Mouse (Mus musculus) v-Abl transformed pro-B cells (cell line): ENCODE data around the gene Cdpf1.
"Not testable (repeated sequence)": the region's sequence is repeated elsewhere in the genome, so short reads cannot be mapped to it uniquely, and the experiment has no call there.

Source experiments
- in situ Hi-C, 2 experiments: fragments of 400-800 bp; cut with MboI; formaldehyde crosslinking; loops; one replicate each; pipeline ENCODE4 v1.15.1; 2025; ENCODE audit not compliant: unreplicated experiment in 2 of 2

The Cdpf1 gene

GRCm38 (mm10) chr15:85809091-85809490 lies 2.4 kb downstream of the Cdpf1 start:
- in situ Hi-C loops, result no loop called here

GRCm38 (mm10) chr15:85808434-85808833 lies 3.1 kb downstream of the Cdpf1 start:
- in situ Hi-C loops, result no loop called here

- in situ Hi-C loops, result no loop called here
Measured at GRCm38 (mm10) chr15:85808031-85808430, 3.5 kb downstream of the Cdpf1 start.

- in situ Hi-C loops, result no loop called here
Measured at GRCm38 (mm10) chr15:85807404-85807803, 4.1 kb downstream of the Cdpf1 start.

- in situ Hi-C loops, result no loop called here
Measured at GRCm38 (mm10) chr15:85806886-85807285, 4.6 kb downstream of the Cdpf1 start.

- in situ Hi-C loops, result no loop called here
Measured at GRCm38 (mm10) chr15:85802931-85803330, 8.6 kb downstream of the Cdpf1 start.

GRCm38 (mm10) chr15:85798676-85799075 lies 12.8 kb downstream of the Cdpf1 start:
- in situ Hi-C loops, result no loop called here

GRCm38 (mm10) chr15:85795516-85795915 lies 16.0 kb downstream of the Cdpf1 start:
- in situ Hi-C loops, result no loop called here

GRCm38 (mm10) chr15:85792819-85793218 lies 18.7 kb downstream of the Cdpf1 start:
- in situ Hi-C loops, result no loop called here

- in situ Hi-C loops, result no loop called here
Measured at GRCm38 (mm10) chr15:85791449-85791848, 20.0 kb downstream of the Cdpf1 start.

- in situ Hi-C loops, result no loop called here
Measured at GRCm38 (mm10) chr15:85788633-85789032, 22.9 kb downstream of the Cdpf1 start.

GRCm38 (mm10) chr15:85788051-85788450 lies 23.4 kb downstream of the Cdpf1 start:
- in situ Hi-C loops, result no loop called here

GRCm38 (mm10) chr15:85787482-85787881 lies 24.0 kb downstream of the Cdpf1 start:
- in situ Hi-C loops, result no loop called here

- in situ Hi-C loops, result no loop called here
Measured at GRCm38 (mm10) chr15:85786711-85787110, 24.8 kb downstream of the Cdpf1 start.

- in situ Hi-C loops, result no loop called here
Measured at GRCm38 (mm10) chr15:85784341-85784740, 27.2 kb downstream of the Cdpf1 start.

GRCm38 (mm10) chr15:85783146-85783545 lies 28.4 kb downstream of the Cdpf1 start:
- in situ Hi-C loops, result no loop called here

GRCm38 (mm10) chr15:85778891-85779290 lies 32.6 kb downstream of the Cdpf1 start:
- in situ Hi-C loops, result not testable (repeated sequence)

- in situ Hi-C loops, result no loop called here
Measured at GRCm38 (mm10) chr15:85776771-85777170, 34.7 kb downstream of the Cdpf1 start.

GRCm38 (mm10) chr15:85776241-85776640 lies 35.3 kb downstream of the Cdpf1 start:
- in situ Hi-C loops, result no loop called here

- in situ Hi-C loops, result no loop called here
Measured at GRCm38 (mm10) chr15:85775001-85775400, 36.5 kb downstream of the Cdpf1 start.

- in situ Hi-C loops, result no loop called here
Measured at GRCm38 (mm10) chr15:85774419-85774818, 37.1 kb downstream of the Cdpf1 start.

- in situ Hi-C loops, result no loop called here
Measured at GRCm38 (mm10) chr15:85772146-85772740, 39.3 kb downstream of the Cdpf1 start.
